Mouse (Mus musculus): ENCODE measurements around the gene Dnmt1. TPM values are rescaled to one million over a fixed set of nuclear protein-coding genes. Genes with fewer than 3 reads are reported as not detected.
A peak's percentile ranks its signal among the peaks of the same experiment; 100 is the strongest.

The Dnmt1 gene
- total RNA-seq, 2 experiments from 2014 or later, result 33.6 to 34.9 TPM

DNA sequence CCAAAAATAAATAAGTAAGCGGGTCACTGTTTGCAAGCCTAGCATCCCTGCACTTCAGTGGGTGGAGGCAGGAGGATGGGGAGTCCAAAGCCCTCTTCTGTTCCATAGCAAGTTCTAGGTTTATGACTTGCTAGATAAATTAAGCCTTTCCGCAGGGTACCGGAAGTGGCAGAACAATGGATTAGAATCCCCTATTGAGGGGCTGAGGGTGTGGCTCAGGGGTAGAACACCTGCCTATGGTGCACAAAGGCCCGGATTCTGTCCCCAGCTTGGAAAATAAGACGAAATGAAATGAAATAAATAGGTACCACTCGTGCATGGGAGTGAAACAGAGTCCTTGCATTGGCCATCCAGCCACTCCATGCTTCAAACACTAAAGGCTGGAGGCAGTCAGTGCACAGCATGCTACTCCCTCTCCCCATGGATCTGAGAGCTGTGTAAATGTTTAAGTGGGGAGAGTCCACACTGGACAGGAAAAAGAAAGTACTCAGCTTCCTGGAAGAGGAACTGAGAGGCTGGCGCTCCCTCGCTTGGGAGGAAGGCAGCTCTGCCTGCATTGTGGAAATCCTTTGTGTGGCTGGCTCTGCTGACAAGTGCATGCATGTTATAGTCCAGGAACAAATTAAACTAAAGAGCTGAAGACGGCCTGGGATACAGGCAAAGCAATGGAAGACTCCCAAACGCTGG lies 18.9 kb upstream of the Dnmt1 start:
- no peak for DNase-seq (ENCODE audit: low spot score in 2 of 2)

DNA sequence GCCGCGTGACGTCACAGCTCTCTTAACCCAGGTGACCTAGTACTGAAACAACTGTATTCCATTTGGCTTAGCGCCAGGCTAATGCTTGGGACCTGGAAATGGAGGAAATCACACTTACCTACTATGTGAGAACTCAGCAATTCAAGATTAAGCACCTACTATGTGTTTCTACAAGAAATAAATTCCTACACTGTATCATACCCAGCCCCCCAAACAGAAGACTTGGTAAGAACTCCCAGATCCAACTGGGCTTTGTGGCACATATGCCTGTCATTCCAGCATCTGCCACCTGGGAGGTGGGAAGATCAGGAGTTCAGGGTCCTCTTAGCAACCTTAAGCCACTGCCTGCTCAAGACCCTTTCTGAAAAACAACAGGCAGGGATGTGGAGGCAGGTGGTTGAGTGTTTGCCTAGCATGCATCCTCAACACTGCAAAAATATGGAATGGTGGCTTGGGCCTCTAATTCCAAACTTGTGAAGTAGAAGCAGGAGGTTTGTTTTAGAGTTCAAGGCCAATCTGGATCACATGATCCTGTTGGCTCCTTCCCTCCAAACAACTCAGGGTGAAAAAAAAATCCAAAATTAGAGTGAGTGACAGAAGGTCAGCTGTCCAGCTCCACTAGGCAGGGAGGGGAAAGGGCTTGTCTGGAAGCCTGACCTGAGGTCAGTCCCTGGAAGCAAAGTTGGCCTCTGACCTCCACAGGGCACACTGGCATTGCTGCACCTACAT lies 17.4 kb upstream of the Dnmt1 start:
- DNase-seq (ENCODE audit: low spot score in 2 of 2), result no peak

DNA sequence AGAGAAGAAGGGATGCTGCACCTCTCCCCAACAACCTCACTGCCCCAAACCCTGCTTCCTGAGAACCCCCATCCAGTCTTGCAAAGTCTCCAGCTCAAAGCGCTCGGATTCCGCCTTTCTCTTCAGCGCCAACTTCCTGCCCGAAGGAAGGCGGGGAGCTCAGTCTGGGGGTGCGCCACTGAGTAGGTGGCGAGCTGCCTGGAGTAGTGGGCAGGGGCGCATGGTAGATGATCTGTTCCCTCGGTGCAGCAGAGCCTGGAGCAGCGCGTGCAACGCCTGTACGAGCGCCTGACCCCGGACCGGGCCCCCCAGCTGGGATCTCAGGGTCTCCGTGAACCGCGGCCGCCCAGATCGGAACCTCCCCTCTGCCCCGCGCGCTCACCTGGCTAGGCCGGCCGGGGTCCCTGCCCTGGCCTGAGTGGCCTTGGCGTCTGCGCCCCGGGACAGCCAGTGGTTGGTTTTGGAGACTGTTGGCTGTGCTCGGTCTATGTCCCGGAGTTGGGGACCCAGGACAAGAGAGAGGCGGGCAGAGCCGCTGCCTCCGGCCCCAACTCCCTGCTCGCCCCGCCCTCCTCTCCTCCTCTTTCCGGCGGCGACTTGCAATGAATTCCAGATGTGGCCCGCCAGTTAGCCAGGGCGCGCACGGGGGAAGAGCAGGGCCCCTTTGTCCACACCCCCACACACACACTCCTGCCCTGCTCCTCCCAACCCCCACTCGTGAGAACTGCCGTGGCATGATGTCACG lies 16.7 kb upstream of the Dnmt1 start, which contains the start of gene S1pr2:
S1pr2 (minus strand) TSS at position 566 of the 745 bp plus-strand sequence.
- peak; percentile 75 to 81 for DNase-seq (ENCODE audit: low spot score in 2 of 2)

DNA sequence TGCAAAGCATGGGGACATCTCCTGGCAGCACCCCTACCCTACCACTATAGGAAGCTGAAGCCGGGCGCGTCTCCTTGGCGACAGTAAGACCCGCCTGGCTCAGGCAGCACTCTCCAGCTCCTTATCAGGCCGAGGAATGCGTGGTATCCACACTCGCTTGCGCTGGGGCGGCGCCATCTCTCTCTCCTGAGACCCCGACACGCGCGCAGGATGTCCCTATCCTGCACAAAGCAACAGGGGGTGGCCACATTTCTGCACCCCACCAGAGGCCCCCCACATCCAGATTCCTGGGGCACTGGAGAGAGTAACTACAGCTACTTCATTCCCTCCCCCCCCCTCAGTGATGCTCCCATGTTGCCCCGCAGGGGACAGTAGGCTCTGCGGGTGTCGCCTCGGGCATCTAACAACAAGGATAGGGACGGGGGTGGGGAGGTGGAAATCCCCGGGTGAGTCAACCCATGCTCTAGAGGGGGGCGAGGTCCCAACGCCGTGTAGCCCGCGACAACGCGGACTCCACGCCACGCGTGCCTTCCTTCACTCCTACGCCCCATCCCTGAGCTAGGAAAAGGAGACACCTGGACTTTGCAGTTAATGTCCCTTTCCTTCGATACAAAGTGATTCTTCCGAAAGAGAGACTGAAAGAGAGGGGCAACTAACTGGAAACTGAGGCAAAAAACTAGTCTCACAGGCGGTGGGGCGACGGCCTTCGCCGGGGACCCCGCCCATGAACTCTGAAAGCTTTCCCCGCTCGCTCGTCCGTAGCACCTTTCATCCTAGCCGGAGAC lies 15.9 kb upstream of the Dnmt1 start:
- peak in 1 of 2 experiments; percentile 51 for DNase-seq (ENCODE audit: low spot score in 2 of 2)

DNA sequence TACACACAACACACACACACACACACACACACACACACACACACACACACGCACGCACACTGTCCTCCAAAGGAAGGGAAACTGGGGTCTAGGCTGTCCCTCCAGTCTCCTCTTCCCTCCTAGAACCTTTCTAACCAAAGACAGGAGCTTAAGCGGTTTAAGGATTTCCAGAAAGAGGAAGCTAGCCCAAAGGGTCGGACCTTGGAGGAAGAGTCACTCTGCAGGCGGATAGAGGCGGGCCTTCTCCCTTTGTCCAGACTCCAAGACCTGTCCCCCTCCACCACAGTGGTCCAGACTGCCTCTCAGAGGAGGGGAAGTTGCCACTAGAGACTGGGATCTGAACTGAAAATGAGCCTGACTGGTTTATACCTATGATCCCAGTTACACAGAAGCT lies 14.0 kb upstream of the Dnmt1 start:
- no peak for DNase-seq (ENCODE audit: low spot score in 2 of 2)

DNA sequence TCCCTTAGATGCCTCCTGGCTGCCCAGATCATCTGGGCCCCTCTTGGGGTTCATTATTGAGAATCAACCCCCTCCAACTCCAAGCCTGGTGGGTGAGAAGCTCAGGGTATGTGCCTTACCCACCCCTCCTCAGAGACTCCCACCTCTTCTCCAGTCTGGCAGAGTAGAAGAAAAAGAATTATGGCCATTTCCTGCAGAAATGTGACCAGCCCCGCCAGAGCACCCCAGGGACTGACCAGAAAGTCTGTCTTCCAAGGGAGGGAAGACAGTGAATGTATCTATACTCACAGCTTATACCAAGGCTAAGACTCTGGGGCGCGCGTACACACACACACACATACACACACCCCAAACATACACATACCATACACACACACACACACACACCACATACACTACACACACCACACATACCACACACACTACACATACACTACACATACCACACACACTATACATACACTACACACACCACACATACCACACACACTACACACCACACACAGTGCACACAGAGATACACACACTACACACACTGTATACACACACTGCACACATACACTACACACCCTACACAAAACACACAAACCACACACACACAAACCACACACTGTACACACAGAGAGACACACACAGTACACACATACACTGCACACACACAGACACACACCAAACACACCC lies 13.5 kb upstream of the Dnmt1 start:
- no peak for DNase-seq (ENCODE audit: low spot score in 2 of 2)

DNA sequence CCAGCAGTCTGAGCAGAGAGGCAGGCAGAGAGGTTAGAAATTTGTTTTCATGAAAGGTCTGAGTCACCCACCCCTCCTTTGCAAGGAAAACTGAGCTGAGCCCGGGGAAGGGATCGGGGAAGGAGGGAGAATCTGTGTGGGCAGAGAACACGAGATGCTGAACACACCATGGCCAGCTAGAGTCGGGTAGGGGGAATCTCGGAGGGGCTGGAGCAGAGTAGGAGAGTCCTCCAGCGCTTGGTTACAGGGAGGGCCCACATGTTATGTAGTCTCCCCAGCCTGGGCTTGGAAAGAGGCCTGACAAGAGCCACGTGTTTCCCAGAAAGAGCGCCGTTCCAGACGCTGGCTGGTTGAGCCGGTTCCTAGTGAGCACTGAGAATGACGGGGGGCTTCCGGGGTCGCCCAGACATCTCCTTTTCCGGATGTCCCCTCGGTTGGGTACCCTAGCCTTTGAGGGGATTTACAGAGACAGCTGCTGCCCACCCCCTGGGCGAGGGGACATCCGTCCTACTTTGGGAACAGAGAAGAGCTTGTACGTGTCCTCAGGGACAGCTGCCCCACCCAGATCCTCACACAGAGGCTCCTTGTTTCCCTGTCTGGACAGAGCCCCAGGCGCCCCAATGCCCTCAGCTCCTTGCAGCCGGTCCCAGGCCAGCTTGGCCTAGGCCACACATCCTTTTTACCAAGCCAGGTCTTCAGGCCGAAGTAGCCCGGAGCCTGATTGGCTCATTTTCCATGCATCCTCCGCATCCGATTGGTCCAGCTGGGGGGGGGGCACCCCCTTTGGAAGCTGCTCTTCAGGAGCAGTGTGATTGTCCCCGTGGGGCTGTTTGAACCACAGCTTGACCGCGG lies 12.7 kb upstream of the Dnmt1 start:
- DNase-seq (ENCODE audit: low spot score in 2 of 2), result no peak

DNA sequence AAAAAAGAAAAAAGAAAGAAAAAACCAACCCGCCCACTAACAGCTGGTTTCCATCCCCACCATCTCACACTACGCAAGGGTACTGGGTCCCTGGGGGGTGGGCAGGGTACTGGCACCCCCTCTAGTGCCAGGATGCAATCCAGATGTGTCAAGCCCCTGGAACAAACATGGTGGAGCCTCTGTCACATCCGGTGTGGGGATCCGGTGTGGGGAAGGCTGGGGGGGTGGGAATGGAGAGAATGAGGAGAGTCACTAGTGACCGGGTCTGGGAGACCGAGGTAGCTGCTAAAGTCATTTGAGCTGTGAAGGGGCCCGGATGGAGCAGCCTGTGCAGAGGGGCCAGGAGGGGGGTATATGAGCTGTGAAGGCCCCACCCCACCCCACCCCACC lies 12.1 kb upstream of the Dnmt1 start:
- DNase-seq (ENCODE audit: low spot score in 2 of 2), result no peak

DNA sequence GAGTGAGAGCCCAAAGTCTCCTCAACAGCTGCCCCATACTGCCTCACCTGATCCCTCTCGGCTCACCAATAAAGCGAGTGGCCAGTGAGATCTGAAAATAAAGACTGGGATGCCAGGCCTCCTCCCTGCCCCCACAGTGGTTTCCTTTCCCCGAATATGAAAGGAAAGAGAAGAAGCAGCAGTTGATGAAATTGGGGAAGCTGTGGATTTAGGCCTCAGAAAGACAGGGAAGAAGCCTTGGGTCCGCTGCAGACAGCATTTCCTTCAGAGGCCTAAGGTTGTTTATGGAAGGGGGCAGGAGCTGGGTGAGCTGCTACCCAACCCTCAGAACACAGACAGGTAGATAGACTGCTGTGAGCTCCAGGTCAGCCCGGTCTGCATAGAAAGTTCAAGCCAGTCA lies 7.1 kb upstream of the Dnmt1 start:
- DNase-seq (ENCODE audit: low spot score in 2 of 2), result no peak

DNA sequence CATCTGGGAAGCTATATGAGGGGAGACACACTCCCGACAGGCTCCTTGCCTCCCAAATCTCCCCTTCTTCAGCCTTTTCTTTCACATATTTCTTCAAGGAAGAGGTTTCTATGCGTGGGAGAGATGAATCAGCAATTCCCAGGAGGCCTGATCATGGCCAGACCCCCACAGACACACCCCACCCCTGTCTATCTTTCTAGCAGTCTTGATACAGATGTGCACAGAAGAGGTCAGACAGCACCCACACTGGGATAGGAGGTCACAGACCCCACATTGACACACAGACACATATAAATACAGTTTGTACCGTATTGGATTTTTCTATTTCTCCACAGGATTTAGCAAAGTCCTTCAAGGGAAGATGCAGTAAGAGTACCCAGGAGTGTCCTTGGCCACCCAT lies 6.3 kb upstream of the Dnmt1 start:
- DNase-seq (ENCODE audit: low spot score in 2 of 2), result no peak

DNA sequence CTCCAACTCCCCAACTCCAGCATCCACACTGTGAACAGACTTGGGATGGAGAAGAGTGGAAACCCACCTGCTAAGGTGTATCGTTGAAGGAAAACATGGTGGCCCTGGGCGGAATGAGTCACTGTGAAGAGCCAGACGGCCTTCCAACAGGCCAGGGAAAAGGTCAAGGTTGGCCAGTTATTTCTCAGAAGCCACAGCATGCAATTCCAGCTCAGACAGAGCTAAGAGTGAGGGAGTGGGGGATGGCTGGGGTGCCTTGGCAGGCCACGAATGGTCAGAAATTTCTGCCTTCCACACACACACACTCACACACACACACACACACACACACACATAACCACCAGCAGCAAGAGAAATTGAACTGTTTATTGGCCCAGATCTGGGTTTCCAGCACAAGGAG lies 5.9 kb upstream of the Dnmt1 start:
- peak in 1 of 2 experiments; percentile 55 for DNase-seq (ENCODE audit: low spot score in 2 of 2)

DNA sequence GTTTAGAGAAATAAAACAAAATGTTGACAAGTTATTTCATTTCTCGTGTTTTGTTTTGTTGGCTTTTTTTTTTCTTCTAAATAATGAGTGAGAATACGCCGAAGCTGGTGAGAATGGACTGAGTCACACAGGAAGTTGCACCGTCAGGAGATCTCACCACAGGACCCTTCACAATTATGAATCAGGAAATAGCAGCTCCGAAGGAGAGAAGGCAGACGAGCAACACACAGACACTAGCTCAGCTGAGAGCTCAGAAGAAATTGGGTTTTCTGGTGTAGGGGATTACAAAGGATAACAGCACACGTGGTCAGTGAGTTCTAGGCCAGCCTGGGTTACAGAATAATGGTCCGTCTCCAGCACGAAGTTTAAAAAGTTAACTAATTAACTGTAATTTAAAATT lies 1.9 kb upstream of the Dnmt1 start:
- no peak for DNase-seq (ENCODE audit: low spot score in 2 of 2)

DNA sequence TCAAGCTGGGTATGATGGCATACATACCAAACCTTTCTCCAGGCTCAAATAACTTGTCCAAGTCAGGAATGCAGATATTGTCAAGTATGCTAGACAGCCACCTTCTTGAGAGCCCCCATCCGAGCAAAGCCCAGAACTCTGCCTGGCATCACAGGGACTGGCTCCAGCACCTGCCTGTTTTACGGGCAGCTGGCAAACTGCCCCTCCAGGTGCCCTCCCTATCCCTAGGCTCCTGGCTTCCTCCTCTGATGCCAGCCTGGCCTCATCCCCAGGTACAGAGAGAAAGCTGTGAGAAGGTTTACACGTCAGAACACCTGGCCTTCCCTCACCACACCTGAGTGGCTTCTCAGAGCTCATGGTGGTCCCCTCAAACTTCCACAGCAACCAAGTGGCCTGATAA lies 2.7 kb downstream of the Dnmt1 start:
- DNase-seq (ENCODE audit: low spot score in 2 of 2), result no peak

DNA sequence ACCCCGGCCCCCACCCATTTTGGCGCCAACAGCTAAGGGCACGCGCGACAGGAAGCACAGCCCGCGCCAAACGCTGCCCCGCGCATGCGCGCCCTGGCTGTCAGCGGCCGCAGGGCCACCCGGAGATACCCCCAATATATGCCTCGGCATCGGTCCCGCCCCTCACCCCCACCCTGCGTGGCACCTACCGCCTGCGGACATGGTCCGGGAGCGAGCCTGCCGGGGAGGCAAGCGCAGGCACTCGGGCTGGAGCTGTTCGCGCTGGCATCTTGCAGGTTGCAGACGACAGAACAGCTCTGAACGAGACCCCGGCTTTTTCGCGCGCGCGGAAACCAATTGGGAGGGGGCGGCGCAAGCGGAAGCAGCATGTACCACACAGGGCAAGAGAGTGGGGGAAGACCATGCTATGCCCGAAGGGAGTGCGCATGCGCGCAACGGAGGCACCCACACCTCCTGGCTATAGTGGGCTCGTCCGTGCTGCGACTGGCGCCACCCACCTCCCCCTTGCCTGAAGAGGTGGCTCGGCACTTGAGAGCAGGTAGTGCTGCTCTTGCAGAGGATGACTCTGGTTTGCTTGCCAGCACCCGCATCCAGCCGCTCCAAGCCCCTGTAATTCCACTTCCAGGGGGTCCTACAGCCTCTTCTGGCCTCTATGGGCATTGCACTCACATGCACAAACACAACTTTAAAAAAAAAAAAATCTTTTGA lies 7.0 kb downstream of the Dnmt1 start:
- peak; percentile 88 to 90 for DNase-seq (ENCODE audit: low spot score in 2 of 2)

DNA sequence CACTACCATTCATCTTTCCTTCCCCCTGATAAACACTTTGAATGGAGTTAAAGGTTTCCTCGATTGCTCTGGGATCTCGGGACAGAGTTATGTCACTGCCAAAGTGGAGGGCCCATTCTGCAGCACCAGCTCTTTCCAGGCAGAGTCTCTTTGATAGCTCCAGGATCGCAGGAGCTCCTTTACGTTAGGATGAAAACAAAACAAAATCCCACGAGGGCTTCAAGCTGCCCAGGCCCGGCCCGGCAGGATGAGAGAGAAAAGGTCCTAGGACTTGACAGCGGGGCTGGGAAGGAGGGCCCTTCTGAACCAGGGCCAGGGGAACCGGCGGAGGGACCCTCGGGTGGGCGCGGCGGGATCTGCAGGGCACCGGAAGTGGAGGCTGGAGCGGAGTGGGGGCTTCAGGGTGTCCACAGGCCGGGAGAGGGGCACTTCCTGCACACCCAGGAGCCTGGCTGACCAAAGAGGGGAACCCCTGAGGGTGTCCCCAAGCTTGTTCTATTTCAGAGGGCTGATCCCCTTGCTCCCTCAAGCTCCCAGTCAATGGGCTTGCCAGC lies 7.6 kb downstream of the Dnmt1 start:
- DNase-seq (ENCODE audit: low spot score in 2 of 2), result no peak

DNA sequence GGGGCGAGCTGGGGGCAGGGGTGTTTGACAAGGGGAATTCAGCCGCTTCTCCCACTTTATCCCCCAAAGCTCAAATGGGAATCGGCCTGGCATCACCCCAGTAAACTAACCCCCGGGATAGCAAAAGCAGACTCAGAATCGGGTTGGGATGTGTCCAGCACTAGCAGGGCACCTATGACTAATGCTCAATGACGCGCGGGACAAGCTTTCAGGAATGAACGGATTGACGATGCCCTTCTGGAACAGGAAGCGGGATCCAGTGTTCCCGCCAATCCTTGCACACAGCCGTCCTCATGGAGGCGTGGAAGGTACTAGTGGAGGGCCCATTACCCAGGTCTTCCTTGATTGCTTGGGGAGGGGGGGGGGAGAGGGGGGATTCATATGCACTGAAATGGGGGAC lies 8.2 kb downstream of the Dnmt1 start:
- DNase-seq (ENCODE audit: low spot score in 2 of 2), result peak; percentile 52 to 64

DNA sequence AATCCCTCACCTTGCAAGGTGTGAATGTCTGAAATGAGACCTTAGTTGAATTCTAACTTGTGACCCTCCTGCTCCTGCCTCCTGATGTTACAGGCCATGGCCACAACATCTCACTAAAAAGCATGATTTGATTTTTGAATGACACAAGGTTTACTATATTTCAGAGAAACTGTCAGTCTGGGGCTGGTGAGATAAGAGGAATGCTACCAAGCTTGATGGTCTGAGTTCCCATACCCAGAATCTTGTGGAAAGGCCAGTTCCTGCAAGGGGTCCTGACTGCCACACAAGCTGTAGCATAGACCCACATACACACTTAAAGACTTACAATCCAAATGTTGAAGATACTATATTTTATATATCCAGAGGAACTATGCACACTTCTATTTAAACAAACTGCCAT lies 9.3 kb downstream of the Dnmt1 start:
- no peak for DNase-seq (ENCODE audit: low spot score in 2 of 2)

DNA sequence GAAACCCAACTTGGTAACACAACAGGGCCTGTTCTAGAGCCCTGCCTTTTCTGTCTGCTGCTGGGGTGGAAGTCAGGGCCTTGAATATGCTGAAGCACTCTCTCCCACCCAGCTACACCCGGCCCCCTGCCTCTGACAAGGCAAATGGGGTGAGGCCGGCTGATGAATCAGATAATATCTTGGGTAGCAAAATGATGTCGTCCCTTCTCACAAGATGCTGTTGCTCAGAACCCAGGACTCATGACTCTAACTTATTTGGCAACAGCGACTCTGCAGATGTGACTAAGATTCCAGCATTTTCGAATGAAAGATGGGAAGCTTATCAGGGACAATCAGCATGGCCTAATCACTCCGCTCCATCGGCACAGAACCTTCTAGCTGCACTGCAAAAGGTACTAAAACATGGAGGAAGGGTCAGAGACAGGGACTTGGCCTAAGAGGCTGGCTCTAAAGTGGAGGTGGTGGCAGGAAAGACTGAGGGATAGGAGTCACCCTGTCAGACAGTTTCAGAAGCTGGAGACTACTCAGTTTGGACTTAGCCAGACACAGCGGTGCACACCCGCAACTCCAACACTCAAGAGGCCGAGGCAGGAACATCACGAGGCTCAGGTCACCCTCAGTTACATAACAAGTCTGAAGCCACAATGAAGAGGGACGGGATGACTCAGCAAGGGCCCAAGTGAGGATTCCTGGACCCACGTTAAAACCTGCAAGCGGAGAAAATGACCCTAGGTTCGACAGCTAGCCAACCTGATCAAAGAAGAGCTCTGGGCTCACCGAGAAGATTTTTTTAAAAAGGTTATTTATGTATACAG lies 13.4 kb downstream of the Dnmt1 start:
- no peak for DNase-seq (ENCODE audit: low spot score in 2 of 2)

Data from adrenal gland, adult 18-20 months (tissue).